Mouse (Mus musculus) adrenal gland, adult 2 months (tissue): ENCODE measurements at regions not wholly inside any gene's neighbourhood (a gene's known extent, or its start where the extent isn't known, plus 50 kb on each side); places are given as distances from the start of the nearest gene placed in this dataset.

Experiments
- DNase-seq: peaks from one replicate; pipeline ENCODE4 v3.0.0; 2021

DNA sequence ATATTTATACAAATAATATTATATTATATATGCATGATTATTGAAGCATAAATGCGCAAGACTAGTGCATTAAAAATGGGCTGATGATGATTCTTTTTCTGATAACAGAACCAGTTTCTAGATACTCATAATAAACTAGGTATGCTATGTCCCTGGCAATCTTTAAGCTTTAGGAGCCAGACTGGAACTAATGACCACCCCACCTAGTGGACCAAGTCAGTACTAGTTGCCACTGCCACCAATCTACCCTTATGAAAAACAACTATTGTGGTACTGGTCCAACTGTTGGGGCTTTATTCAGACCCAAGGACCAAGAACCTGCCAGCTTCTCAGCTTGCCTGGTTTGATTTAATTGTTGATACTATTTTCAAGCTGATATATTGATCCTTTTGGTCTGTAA, 722.8 kb downstream of the Dach1 start:
- no peak for DNase-seq

DNA sequence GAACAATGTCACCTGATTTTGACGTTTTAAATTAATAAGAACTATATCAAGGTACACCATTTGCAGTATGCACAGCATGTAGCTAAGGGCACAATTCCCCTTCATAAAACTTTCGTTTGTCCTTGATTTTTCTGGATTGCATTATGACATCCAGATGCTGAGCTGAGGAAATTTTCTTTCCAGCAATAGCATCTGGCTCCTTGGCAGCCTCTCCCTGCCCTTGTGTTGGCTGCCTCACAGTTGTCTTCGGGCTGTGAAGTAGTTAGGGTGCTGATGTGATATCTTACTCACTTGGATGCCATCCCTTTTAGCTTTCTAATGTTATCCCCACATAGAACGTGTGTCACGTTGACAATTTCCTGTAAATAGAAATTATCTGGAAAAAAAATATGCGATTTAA, 729.2 kb downstream of the Dach1 start:
- DNase-seq: no peak

DNA sequence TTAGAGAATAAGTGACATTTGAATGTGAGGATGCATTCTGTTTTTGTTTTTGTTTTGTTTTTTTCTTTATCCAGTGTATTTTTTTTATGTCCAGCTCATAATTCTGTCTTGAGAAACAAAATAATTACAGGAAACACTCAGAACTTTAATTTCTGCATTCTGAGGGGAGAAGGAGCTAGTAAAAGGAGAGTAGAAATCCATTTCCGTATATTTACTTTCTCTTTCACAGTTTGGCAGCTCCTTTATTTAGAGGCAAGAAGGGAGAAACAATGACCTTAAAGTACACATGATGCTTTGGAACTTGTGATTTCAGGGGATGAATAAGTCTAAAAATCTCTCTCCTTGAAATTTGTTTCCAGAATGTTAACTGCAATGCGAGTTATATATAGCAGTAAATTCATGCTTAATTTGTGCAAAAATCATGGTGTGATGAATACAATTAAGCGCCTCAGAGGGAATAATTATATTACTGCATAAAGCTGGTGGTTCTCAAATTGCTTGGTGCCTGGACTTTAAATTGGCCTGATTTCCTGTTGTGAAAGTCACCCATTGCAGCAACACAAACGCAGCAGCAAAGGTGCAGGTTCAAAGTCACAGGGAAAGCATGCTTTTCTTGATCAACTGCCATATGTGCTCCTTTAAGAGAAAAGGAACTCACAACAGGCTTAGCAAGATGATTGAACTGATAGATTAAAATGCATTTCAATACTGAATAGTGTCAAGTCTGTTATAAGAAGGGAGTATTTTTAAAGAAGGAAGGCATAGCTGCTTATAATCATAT, 733.9 kb downstream of the Dach1 start:
- DNase-seq: no peak

DNA sequence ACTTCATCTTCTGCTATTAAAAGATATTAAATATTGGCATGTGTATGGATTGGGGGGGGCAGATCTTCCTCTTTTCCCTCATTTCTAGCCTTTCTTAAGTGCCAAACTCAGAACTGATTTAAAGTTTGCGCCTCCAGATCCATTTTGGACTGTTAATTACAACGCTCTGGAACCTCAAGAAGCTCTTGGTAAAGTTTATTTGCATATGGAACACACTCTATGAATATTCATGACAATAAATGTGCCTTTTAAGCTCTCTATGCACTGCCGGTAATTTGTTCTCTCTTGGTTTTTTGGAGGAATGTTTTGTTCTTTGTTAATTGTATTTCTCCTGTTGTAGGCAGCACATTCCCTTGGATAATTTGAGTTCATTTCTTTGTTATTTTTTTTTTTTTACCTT, 738.3 kb downstream of the Dach1 start:
- DNase-seq: no peak

DNA sequence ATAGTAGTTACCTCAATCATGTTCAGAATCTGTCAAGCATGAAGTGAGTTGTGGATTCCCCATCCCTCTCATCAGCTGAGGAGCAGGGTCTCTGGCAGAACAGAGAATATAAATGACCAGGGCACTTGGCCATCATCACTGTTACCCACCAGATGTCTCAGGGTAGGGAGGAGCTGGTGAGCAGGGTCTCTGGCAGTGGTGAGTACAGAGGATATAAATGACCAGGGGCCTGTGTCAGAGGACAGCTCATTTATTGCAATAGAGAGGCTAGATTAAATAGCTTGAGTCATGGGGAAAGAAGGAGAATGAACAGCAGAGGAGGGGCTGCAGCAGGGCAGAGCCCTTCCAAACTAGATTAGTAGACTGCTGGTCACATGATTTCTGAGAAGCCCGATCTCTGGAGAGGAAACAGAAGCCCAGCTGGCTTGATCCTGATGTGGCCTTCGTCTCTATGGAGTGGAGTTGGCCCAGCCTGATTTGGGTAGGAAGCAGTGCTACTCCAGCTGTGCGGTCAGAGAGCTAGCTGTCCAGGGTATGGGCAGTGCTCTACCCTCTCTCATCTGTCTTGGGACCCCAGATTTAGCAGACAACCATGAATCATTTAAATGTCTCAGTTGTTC, 766.3 kb downstream of the Dach1 start:
- no peak for DNase-seq

DNA sequence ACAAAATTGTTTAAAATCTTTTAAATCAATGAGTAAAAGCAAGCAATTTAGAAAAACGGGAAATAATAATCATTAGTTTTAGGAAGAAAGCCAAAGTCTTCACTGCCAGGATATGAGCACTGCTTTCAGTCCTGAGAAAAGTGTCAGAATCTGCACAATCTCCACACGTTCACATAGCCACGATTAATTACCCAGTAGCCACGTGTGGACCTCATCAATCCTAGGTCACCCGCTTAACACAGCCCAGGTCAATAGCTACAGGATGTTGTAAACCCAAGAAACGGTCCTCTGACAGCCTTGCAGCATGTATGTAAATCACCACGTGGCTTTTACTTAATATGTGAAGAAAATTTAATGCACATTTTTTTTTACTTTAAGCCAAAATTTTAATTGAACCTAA, 773.2 kb downstream of the Dach1 start:
- DNase-seq: no peak

DNA sequence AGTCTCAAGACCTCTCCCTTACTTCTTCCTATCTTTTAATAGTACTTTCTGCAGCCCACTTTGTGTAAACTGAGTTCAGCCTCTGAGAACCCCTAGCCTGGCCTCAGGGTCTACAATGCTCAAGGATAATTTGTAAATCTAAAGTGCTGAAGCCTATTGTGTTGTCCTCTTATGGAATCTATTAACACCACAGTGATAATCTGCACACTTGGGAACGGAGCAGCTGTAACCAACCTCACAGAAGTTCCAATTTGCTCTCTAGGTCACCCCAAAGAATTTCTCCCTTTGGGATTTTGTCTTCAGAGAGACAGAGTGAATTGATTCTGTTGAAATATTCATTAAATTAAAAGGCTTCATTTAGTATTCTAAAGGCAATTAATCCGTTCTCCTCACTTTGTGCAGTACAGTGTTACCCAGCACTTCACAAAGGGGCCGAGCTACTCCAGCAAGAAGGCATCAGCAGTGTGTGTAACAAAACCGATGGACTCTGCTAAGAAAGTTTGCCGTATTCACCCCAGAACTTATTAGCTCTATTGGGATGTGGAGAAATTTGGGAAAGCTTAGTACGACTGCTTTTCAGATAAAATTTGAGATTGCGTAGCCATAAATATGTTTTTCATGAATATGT, 773.7 kb downstream of the Dach1 start:
- no peak for DNase-seq

DNA sequence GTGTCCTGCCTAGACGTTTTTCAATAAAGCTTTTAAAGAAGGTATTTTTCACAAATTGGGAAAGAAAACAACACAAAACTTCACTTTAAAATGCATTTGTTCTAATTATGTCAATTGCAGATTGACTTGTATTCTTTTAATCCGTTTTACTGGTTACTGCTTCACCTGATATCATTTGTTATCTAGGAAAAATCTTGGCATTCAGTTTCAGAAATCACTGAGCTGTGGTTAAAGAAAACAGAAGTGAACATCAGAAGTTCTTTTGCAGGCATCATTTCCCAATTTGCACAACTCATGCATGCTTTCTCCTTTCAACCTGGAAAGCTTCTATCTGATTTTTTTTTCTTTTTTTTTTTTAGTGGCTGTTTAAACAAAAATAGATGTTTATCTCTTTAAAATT, 780.6 kb downstream of the Dach1 start:
- DNase-seq: no peak

DNA sequence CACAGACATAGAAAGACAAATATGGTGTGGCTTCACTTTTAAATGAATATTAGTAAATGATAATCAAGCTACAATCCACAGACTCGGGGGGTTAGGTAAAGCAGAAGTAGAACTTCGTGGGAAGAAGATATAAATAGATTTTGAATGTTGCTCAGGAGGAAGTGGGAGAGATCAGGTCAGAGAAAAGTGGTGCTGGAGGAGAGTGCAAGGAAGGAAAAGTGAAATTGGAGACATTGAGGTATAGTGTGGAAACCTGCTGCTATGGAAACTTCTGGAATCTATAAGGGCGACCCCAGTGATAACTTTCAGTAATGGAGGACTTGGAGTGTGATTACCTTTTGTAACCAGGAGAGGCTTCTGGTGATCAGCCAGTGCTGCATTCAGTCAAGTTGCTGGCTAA, 789.4 kb downstream of the Dach1 start:
- no peak for DNase-seq

DNA sequence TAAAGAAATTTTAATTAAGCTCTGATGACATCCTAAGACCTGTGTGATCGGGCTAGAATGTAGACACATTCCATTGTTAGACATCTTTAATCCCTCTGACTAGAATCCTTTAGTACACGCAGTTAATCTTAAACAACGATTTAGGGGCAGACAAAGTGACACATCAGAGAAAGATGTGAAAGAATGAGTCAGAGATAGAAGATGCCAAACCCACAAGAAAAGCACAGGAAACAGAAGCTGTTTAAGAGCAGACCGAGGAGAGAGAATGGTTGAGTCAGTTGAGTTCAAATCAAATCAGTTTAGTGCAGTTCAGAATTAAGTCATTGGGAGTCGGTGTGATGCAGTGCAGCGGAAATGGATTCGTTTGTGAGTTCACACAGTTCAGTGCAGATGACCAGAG, 812.6 kb downstream of the Dach1 start:
- no peak for DNase-seq

DNA sequence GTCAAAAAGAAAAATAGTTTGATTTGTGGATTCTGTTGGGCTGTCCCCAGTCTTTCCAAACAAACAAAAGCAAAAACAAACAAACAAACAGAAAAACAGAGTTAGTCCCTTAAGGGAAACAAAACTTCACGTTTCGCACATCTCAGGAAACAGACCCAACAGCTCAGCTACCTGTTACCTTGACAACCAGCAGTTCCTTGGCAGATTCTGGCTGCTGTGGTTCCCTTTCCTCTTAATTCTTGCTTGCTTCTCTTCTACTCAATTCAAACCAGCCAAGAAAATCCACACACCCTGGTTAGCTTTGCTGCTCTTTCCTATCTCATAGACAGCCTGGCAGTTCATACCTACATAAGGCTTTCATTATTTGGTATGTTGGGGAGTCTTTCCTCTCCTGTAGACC, 821.6 kb downstream of the Dach1 start:
- DNase-seq: no peak

DNA sequence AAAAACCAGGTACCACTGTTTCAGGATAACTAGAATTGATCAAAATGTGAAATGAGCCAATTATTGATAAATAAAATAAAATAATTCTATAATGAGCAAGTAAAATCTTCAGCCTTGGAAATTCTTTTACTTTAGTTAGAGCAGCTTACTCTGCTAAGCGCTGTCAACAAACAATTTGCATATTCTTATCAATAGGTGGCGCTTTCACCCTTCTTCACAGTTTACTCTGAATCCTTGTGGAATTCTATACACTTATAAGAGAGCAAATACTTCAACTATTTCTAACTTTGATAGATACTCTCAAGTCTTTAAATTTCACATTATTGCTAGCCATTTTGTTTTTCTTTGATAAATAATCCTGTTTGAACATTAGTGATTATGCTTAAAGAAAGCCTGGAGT, 812.5 kb upstream of the Klhl1 start:
- DNase-seq: no peak

DNA sequence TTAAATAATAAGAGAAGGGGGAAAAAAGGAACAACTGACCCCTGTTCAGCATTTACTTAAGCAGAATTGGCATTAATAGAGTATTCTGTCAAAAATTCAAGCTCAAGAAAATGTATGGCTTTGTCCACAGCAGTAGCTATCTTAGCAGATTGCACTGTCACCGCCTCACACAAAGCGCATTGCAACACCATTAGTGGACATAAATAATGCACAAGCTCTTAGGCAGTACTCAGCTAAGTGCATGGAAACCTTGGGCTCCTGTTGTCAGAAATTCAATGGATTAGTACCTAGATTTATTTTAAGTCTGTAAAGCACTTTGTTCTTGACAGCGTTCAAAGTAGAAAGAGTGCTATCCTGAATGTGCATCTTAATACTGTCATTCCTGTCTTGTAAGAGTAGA, 811.1 kb upstream of the Klhl1 start:
- no peak for DNase-seq

DNA sequence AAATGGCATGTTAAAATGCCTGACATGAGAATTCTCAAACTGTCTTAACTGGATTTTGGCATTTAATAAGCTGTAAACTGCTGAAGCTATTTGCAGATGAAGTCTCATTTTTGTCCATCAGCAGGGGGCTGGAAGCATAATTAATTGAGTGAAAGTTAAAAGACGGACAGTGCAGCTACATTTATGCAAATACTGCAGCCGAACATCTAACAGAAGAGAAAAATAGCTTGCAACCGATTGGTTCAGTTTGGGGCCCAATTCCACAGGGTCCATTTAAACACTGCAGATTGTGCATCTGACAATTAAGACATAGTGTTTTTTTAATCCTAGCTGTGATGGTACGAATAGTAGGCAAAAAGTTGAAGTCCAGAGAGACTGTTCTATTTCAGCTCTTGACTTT, 774.2 kb upstream of the Klhl1 start:
- DNase-seq: no peak

DNA sequence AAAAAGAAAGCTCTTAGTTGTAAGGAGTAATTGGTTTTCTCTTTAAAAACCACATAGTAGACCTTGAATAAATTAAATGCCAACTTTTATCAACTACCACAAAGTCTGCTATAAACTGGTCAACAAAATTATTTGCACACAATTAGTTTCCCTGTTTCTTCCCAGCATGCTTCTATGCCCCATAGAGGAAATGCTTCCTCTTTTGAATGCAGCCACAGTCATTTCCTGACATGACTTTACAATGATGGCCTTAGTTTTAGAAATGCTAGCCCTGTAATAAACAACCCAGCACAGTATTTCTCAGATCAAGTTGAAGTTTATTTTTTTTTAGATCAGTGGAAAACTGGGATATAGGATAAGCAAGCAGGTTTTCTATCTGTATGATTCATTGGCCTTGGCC, 768.5 kb upstream of the Klhl1 start:
- DNase-seq: no peak

DNA sequence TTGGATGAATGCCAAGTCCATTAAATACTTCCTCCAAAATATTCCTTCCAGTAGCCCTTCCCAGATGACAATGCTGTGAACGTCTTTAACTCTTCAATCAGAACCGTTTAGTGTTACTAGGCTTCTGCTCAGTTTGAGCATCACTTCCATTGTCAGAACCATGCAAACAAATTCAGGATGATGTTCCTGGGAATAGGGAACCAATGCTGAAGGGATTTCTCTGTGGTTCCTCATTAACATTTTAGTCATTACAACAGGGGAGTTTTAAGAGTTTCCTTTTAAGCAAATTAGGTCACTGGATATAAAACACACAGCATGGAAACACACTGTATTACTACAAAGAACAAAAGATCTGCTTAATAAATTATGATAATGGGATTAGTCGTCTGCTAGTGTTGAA, 739.6 kb upstream of the Klhl1 start:
- DNase-seq: no peak
